Mouse (Mus musculus): Measurements from ENCODE around the gene Gria1. TPM values are rescaled to one million over a fixed set of nuclear protein-coding genes. Genes with fewer than 3 reads are reported as not detected.

Gria1 gene
- polyA plus RNA-seq, 3 experiments from 2014 or later = not detected

GRCm38 (mm10) chr11:57070196-57070901, 59.2 kb downstream of the Gria1 start:
- ATAC-seq = no peak

GRCm38 (mm10) chr11:57072171-57072570, 61.0 kb downstream of the Gria1 start:
- ATAC-seq = no peak

GRCm38 (mm10) chr11:57079423-57079822, 68.2 kb downstream of the Gria1 start:
- no peak for ATAC-seq

- no peak for ATAC-seq
Observed at GRCm38 (mm10) chr11:57089527-57089926, 78.3 kb downstream of the Gria1 start.

GRCm38 (mm10) chr11:57090705-57091104, 79.5 kb downstream of the Gria1 start:
- no peak for ATAC-seq

GRCm38 (mm10) chr11:57091276-57091914, 80.2 kb downstream of the Gria1 start:
- ATAC-seq = no peak

GRCm38 (mm10) chr11:57100491-57100890, 89.3 kb downstream of the Gria1 start:
- ATAC-seq = no peak

- no peak for ATAC-seq
Observed at GRCm38 (mm10) chr11:57103751-57104254, 92.6 kb downstream of the Gria1 start.

- no peak for ATAC-seq
Observed at GRCm38 (mm10) chr11:57105683-57106082, 94.5 kb downstream of the Gria1 start.

GRCm38 (mm10) chr11:57112386-57112785, 101.2 kb downstream of the Gria1 start:
- ATAC-seq = no peak

- no peak for ATAC-seq
Observed at GRCm38 (mm10) chr11:57114410-57114809, 103.2 kb downstream of the Gria1 start.

GRCm38 (mm10) chr11:57127066-57127465, 115.9 kb downstream of the Gria1 start:
- no peak for ATAC-seq

GRCm38 (mm10) chr11:57140162-57140780, 129.1 kb downstream of the Gria1 start:
- no peak for ATAC-seq

GRCm38 (mm10) chr11:57143681-57144080, 132.5 kb downstream of the Gria1 start:
- no peak for ATAC-seq

- ATAC-seq = no peak
Observed at GRCm38 (mm10) chr11:57145192-57145591, 134.0 kb downstream of the Gria1 start.

- no peak for ATAC-seq
Observed at GRCm38 (mm10) chr11:57145704-57146103, 134.5 kb downstream of the Gria1 start.

- no peak for ATAC-seq
Observed at GRCm38 (mm10) chr11:57151674-57152073, 140.5 kb downstream of the Gria1 start.

- ATAC-seq = no peak
Observed at GRCm38 (mm10) chr11:57154998-57155397, 143.8 kb downstream of the Gria1 start.

- no peak for ATAC-seq
Observed at GRCm38 (mm10) chr11:57159412-57159811, 148.2 kb downstream of the Gria1 start.

- ATAC-seq = no peak
Observed at GRCm38 (mm10) chr11:57160076-57160475, 148.9 kb downstream of the Gria1 start.

GRCm38 (mm10) chr11:57162931-57163330, 151.7 kb downstream of the Gria1 start:
- no peak for ATAC-seq

GRCm38 (mm10) chr11:57170058-57170457, 158.9 kb downstream of the Gria1 start:
- ATAC-seq = no peak

GRCm38 (mm10) chr11:57174165-57174564, 163.0 kb downstream of the Gria1 start:
- ATAC-seq = no peak

GRCm38 (mm10) chr11:57176552-57176951, 165.4 kb downstream of the Gria1 start:
- ATAC-seq = no peak
